Mouse (Mus musculus): ENCODE measurements at regions not wholly inside any gene's neighbourhood (a gene's known extent, or its start where the extent isn't known, plus 50 kb on each side); places are given as distances from the start of the nearest gene placed in this dataset.
"Not testable (repeated sequence)": the region's sequence is repeated elsewhere in the genome, so short reads cannot be mapped to it uniquely, and the experiment has no call there.

DNA sequence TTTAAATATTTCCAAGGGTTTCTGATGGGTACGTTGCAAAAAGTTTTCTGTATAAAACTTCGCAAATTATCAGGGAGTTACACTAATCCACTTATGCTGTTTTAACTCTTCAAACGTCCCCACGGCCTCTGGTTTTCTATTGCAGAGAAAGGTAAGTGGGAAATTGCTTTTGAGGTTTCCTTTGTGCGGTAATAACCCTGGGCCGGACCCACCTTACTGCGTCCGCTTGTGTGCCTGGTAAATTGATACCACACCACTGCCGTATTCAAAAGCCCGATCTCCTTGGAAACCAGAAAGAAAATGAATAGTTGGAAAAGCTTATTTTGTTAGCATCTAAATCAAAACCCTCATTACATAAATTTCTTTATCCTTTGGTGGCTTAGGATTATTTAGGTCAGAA is 167.0 kb upstream of the Kit start:
- DNase-seq, result no peak

DNA sequence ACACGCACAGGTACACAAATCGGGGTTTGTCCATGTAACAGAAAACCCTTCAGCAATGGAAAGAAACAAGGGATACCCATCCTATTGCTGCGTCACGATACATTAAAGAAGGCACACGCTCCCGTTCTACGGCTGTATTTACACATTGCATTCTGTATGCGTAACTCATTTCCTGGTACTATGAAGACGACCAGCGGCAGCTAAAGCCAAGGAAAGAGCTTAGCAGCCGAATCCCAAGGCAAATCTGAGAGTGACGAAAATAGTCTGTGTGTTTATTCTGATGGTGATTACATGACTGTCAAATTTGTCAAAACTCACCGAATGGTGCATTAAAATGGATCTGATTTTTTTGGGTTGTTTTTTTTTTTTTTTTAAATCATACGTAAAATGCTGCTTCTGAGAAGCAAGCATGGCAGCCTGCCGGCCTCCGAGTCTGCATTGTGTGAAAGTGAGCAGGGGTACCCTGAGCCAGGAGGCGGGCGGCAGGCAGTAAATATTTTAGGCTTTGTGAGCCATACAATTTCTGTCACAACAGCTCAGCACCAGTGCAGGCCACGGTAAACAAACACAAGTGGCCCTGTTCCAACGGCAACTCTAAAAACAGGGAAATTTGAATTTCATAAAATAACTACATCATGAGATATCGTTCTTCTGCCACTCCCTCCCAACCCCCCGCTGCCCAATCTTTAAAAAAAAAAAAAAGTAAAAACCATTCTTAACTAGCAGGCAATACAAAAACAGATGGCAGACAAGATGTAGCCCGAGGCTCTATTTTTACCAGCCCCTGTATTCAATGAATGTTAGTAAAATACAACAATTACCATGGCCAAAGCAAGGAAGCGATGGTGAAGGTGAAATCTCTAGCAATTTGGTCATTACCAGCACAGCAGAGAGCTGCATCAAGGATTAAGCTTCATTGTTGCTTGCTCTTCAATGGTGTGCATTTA is 164.2 kb upstream of the Kit start:
- DNase-seq, result no peak

DNA sequence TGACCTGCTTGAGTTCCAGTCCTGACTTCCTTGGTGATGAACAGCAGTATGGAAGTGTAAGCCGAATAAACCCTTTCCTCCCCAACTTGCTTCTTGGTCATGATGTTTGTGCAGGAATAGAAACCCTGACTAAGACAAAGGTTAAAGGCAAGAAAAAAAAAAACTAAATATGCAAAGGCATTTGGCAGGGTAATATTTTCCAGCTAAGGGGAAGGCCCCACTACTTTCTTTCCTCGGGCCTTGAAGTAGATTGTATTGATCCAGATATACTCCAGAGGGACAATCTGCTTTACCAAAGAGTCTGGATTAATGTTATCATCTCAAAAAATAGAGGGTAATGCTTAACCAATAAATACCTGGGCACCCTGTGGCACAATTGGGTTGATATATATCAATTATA is 155.4 kb upstream of the Kit start:
- not testable (repeated sequence) for DNase-seq

DNA sequence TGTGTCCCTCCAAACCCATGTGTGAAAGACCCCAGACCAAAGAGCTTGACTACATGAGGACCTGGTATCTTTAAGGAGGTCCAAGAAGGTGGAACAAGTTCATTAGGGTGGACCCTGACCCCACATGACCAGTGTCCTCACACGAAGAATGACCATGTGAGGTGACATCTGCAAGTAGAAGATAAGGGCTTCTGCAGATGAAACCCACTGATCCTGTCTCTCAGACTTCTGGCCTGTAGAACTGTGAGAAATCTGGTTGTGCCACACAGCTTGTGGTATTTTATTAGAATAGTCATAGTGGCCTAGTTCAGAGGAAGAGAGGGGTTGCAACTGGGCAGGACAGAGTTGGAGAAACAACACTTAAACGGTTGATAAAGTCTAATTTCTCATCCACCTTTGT is 141.8 kb upstream of the Kit start:
- DNase-seq, result no peak

DNA sequence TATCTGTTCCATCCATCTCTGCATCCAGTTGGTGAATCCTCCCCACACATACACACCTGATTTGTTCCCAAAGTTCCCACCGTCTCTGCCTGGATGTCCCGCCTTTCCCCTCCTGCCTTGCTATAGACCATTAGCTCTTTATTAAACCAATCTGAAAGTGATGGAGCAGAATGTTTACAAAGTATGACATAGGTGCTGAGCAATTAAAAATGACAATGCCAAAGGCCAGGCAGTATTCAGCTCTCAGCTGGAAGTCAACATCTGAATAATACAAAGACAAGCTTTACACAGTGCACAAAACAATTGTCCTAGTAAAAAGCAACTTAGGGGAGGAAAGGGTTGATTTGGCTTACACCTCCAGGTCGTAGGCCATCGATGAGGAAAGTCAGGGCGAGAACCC is 136.8 kb upstream of the Kit start:
- no peak for DNase-seq

DNA sequence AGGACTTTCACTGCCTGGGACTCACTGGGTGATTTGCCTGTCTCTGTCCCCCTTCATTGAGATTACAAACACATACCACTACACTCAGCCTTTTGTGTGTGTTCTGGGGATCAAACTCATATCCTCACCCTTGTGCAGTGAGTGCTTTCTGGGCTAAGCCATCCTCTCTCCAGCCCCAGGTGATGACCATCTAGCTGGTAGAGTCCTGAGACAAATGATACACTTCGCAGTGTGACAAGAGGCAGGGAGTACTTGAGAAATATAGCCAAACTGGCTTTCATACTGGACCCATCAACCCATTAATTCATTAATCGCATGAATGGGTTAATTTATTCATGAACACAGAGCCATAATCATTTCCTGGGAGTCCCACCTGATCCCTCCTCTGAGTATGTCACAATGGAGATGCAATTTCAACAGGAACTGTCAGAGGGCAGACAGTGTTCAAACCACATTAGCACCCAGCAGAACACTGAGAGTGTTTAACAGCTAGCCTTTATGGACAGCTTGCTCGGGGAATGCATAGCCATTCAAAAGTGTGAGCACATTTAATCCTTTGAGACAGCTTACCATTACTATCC is 130.6 kb upstream of the Kit start:
- DNase-seq, result no peak

DNA sequence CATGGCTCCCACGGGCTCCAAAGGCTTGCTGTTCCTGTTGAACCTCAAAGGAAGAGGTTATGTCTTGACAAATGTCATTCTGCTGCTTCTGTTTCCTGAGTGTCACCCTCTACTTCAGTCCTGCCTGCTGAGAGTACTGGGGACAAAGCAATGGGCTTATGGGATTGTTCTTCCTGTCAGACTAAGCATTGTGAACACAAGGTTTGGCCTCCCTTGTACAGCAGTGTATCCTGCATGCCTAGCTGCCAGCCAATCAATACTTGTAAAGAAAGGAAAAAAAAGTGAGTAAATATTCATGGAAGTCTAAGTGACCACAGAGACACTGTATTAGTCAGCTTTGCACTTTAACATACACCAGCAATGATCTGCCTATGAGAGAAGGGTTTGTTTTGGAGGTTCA is 128.3 kb upstream of the Kit start:
- DNase-seq, result no peak

DNA sequence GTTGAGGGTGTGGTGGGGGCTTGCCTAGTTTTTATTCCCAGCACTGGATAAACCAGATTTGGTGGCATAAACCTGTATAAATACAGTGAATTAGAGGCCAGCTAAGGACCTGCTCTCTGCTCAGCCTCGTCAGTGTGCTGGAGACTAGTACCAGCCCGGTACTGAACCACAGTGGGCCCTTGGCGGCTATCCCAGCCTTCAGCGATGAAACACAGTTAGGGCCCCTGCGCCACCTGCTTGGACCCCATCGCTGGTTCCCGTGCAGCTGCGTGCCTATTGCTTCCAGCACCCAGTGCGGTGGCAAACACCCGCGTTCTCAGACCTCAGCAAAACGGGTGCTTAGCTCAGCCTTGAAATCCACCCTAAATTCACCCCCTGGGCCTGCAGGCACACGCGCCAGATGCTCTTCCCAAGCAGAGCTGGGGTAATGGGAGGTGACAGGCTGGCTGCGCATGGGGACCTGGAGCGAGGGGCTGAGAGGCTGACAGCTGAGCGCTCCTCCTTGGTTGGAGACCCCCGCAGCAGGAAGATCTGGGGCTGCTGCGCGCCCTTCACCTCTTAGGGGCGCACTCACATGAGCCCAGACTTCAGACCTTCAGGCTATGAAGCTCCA is 124.7 kb upstream of the Kit start:
- DNase-seq, result no peak

DNA sequence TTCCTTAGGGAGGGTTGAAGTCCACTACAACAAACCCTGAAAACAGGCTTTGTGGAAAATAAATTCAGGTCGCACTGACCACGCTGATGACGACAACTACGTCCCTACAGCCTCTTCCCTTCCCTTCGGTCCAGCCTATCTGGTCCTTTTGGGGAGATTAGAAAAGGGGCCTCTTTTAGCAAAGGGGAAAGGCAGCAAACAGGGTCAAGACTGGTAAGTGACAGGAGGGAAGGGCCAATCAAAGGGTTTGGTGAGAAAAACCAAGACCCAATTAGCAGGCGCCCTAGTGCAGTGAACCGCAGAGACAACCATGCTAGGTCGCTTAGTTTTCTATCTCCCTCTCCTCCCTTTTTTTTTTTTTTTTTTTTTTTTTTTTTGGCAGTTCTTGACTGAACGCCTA is 124.2 kb upstream of the Kit start:
- no peak for DNase-seq

DNA sequence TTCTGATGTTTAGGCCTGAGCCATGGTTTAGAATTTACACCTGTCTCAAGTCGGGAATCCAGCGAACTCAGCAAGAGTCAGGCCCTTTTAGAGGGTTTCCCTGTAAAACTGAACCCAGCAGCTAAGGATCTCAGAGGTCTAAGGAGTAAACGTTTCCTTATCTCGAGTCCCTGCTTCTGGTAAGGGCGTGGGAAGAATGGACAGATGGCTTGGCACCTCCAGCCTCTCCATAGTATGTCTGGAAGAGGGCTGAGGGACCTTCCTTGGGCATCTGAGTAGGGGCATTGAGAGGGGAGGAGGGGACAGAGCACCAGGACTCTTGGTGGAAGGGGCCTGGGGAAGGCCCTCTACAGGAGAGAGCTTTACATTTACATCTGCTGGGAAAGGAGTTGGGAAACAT is 123.6 kb upstream of the Kit start:
- DNase-seq, result no peak

DNA sequence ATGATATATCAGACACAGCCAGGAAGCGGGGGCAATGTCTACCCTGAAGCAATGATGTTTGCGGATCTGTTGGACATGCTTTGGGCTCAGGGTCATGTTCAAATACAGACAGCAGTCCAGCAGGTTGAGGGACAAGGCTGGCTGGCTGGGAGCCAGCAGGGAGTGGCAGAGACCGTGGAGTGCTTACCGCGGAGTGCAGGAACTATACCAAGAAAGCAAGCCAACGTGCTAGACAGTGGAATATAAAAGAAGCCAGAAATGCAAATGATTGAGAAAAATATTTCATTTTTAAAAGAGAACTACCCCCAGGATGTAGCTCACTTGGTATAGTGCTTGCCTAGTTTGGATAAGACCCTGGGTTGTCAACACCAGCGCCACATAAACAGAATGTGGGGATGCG is 123.0 kb upstream of the Kit start:
- peak; percentile 49 for DNase-seq

DNA sequence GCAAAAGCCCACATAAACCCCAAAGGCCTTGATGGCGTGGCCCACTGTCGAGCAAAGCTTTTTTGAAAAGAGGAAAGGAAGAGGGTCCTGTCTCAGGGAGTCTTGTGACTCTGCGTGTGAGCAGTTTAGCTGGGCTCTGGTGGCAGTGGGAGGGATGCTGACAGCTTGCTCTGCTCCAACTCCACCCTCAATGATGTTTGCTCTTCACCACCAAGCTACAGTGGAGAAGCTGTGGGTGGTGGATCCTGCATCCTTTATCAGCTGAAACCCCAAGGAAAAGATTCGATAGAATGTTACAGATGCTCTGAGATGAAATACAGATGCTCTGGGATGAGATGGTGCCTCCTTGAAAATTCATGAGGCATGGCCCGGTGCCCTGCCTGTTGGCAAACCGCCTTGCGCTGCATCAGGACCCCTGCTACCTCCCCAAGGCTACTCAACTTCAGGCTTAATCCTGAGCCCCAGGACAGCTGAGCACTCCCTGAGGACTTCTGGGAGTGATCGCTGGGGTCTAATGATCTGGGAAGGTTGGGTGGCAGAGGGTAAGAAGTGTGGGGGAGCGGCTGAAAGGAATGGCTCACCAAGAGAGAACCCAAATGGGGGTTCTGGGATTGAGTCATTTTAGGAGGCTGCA is 120.8 kb upstream of the Kit start:
- DNase-seq, result no peak

DNA sequence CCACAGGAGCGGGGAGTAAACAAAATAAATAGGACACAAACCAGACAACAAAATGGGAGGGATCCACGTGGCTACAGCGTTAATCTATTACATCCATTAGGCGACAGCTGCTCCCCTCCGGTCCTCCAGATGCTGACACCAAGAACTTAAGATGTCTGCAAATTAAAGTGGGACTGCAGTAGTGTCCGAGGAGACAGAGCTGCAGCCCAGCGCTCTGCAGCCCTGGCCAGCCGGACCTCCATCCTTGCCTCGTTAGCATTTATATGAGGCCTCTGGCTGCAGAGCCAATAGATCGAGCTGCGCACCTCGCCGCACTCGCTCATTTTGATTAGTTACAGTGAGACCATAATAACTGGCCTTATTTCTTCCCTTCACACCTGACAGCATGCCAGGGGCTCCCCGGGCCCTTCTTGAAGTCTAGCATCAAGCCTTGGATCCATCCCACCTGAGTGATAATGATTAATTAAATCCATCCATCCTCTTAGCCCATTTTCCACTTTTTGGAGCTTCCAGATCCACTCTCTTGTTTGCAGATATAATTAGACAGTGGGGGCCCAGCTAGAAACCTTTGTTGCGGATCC is 119.7 kb upstream of the Kit start:
- no peak for DNase-seq

DNA sequence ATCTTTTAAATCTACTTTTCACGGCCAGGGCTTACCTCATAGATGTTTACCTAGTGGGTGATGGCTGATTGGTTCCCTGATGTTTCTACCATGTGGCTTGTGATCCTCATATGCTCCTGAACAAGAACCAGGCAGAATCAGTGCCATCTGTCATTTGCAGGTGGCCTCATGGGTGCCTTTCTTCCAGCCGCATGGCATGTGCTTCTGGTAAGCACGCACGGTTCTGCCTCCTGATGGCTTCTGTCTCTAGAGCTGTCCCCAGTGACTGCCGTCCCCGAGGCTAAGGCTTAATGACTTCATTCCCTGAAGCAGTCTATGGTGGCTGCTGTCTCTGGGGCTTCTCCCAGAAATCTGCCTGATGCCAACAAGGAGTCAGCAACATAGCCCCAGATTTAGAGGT is 117.3 kb upstream of the Kit start:
- no peak for DNase-seq

DNA sequence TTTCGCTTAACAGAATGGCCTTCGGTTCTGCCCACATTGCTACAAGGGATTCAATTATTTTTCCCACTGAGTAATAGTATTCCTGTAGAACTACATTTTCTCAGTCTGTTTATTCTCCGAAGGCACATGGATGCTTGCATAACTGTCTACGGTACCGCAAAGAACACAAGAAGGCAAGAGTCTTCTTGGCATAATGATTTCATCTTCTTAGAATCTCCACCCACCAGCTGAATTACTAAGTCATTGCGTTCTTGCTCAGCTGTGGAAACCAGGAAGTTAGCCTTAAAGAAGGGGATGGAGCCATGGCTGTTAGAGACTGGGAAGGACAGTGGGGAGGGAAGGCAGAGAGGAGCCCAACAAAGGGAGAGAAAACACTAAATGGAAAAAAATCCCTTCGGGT is 116.4 kb upstream of the Kit start:
- no peak for DNase-seq

DNA sequence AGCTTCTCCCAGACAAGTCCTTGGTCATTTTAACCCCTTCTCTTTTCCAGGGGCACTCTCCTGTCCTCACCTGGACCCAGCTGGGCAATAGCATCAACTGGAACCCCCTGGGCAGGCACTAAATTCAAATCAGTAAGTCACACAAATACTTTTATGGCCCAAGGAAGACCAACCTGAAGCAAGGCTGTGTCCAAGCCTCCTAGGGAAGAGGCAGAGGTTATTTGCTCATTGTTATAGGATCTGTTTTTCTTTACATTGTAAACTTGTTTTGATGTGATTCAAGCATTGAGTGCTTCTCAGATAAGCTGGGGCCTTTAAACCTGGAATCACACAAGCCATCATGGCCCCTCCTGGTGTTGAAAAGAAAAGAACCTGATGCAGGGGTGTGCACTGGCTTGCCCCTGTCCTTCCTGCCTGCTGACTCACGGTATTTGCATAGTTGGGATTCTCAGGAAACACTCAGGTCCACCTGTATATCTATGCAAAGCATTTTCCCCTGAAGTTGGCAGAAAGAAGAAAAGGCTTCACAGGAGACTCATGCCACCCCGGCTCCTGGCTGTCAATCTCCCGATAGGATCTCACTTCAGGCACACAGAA is 114.9 kb upstream of the Kit start:
- no peak for DNase-seq

DNA sequence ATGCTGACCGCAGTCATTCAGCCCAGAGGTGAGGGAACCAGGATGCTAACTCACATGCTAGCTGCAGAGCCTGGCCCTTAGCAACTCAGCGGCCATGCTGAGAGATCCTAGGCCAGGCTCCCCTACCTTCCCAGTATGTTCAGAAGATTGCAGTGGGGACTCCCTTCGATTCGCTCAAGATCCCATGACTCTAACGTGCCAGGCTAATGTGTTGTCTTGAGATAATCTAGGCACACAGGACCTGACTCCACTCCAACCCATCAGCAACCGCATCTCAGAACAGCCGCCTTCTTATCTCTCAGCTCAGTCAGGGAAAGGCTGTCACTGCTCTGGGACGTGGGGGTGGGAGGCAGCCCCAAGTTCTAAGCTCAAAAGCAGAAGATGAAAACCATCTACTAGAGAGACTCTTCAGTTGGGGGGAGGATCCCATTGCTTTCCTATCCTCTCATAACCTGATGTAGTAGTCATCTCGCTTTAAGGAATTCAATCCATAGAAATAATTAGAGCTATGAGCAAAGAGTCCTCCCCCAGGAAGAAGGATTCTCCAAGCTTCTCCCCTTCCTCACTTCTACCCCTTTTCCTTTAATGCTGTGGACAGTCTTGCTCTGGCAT is 114.2 kb upstream of the Kit start:
- DNase-seq, result no peak

DNA sequence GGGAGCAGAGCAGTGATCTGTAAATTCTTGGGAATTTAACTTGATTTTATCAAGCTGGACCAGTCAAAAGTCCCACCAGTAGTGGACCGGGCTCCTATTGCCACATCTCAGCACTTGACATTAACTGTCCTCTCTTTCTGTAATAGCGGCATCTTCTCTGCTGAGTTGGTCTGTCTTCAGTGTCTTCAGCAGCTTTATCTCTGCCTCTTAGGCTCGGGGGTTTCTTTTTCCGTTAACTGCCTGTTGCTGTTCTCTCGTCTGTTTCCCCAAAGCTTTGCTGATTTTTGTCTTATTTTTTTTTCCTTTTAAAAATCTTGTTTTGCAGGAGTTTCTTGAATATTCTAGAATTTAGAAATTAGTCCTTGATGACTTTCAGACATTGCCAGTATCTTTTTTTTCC is 113.3 kb upstream of the Kit start:
- no peak for DNase-seq

DNA sequence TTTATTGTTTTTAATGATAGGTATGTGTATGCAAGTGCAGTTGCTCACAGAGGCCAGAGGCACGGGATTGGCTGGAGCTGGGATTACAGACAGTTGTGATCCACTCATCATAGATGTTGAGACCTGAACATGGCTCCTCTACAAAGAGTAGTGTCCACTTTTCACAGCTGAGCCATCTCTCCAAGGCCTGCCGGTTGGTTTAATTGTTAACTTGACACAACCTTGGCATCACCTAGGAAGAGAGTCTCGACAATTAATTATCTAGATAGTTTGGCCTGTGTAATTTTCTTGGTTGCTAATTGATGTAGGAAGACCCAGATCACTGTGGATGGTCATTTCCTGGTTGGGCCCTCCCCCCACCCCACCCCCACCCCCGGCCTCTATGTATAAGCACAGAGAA is 111.1 kb upstream of the Kit start:
- no peak for DNase-seq

DNA sequence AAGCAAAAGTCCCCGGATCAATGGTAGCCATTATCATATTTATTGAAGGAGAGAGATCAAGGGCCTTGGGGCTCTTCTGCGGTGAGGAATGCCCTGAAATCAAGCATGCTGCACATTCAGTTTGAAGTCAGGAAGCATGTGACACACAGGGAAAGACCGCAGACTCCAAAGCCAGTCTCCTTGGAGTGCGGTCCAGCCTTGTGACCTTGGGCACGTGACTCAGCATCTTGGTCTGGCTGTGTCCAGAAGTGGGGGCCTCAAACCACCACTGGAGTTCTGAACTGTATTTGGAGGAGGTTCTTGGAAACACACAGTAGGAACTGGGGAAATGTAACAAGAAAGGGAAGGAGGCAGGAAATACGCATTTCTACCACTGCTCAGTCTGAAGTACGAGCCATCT is 109.0 kb upstream of the Kit start:
- DNase-seq, result peak; percentile 82

DNA sequence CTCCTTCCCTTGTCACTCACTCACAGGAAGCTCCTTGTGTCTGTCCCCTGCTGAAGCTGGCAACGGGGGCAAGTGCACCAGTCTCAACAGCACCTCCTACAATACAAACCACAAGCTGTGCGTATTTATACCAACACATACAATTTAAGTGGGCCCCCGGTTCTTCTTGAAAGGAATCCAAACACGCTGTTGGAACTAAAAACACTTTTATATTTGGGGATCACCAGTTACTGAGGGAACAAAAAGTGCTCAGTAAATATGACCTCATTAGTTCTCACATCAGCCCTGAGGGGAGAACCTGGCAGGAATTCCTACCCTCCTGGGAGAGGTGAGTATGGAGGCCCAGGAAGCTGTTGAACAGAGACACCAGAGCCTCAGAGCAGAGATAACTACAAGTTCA is 107.8 kb upstream of the Kit start:
- DNase-seq, result no peak

DNA sequence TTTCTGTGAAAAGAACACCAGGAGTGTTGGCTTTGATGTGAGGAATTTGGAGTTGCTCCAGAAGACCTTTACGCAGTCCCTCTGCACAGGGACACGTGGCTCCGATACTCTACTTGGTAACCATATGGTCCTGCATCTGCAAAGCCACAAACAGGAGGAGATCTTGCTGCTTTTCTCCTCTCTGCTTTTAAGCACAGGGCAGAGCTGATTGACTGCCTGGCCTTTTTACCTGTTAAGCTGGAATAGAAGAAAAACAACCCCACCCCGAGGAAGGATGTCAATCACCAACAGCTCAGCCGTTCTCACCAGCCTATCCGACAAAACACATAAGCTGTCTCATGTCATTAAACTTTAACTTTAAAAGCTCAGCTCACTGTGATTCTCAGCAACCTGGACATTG is 106.8 kb upstream of the Kit start:
- DNase-seq, result no peak
